Mouse (Mus musculus): ENCODE measurements around the gene Prr36.

GRCm38 (mm10) chr8:4188605-4189004 is 28.7 kb downstream of the Prr36 start:
- no peak for TF ChIP-seq CTCF (IDR thresholded peaks at IDR 0.05; ENCODE audit: low read depth)
- no peak for TF ChIP-seq EP300 (IDR thresholded peaks at IDR 0.05; ENCODE audit: low read depth)
